Mouse (Mus musculus): ENCODE measurements around the gene Polr2f. TPM values are rescaled to one million over a fixed set of nuclear protein-coding genes. Genes with fewer than 3 reads are reported as not detected.

The Polr2f gene
- polyA plus RNA-seq, 1 experiment from 2014 or later = 463 TPM

GRCm38 (mm10) chr15:79124331-79124875 is 16.4 kb upstream of the Polr2f start:
- no peaks in the 10 kb centered on the region for H3K27me3 ChIP-seq (replicated peaks; ENCODE audit: control insufficient read depth, insufficient read depth, low read length)
- no peaks in the 10 kb centered on the region for H3K9me3 ChIP-seq (ENCODE audit: control insufficient read depth, low read length)
- H3K27ac ChIP-seq (ENCODE audit: low read depth, low read length) = no peak overlapping the region
- WGBS = 78% methylated on average over 10 of the region's 10 CpGs
- no peak overlapping the region for H3K4me3 ChIP-seq (ENCODE audit: low read depth, low read length)
- peaks cover 31% of the 10 kb centered on the region for H3K36me3 ChIP-seq (ENCODE audit: control insufficient read depth, insufficient read depth, low read length)
- no peaks in the 10 kb centered on the region for H3K4me1 ChIP-seq (replicated peaks; ENCODE audit: control insufficient read depth, insufficient read depth, low read length)
- no peak overlapping the region for H3K4me2 ChIP-seq
- DNase-seq (ENCODE audit: low spot score) (no peak), ATAC-seq (replicated peaks; ENCODE audit: low FRiP score) (no peak)
- no peak overlapping the region for H3K9ac ChIP-seq (ENCODE audit: low read depth, low read length)

- DNase-seq (ENCODE audit: low spot score) (no peak), ATAC-seq (replicated peaks; ENCODE audit: low FRiP score) (no peak)
- WGBS = 80% methylated on average over 13 of the region's 13 CpGs
- Histone ChIP-seq H3K4me3 (ENCODE audit: low read depth, low read length) (no peak overlapping the region), H3K4me1 (replicated peaks; ENCODE audit: control insufficient read depth, insufficient read depth, low read length) (no peaks in the 10 kb centered on the region), H3K4me2 (no peak overlapping the region), H3K9ac (ENCODE audit: low read depth, low read length) (no peak overlapping the region), H3K36me3 (ENCODE audit: control insufficient read depth, insufficient read depth, low read length) (peaks cover 31% of the 10 kb centered on the region), H3K27me3 (replicated peaks; ENCODE audit: control insufficient read depth, insufficient read depth, low read length) (no peaks in the 10 kb centered on the region), H3K27ac (ENCODE audit: low read depth, low read length) (no peak overlapping the region), H3K9me3 (ENCODE audit: control insufficient read depth, low read length) (no peaks in the 10 kb centered on the region)
Observed at GRCm38 (mm10) chr15:79126217-79126932, 14.4 kb upstream of the Polr2f start.

- WGBS = 86% methylated on average over 12 of the region's 12 CpGs
- H3K27ac ChIP-seq (ENCODE audit: low read depth, low read length) = no peak overlapping the region
- ATAC-seq (replicated peaks; ENCODE audit: low FRiP score) = no peak
Observed at GRCm38 (mm10) chr15:79127101-79127500, 13.7 kb upstream of the Polr2f start.

GRCm38 (mm10) chr15:79128208-79128607 is 12.6 kb upstream of the Polr2f start:
- no peaks in the 10 kb centered on the region for H3K4me1 ChIP-seq (replicated peaks; ENCODE audit: control insufficient read depth, insufficient read depth, low read length)
- no peak overlapping the region for H3K4me2 ChIP-seq
- 90% methylated on average over 5 of the region's 5 CpGs for WGBS
- H3K27me3 ChIP-seq (replicated peaks; ENCODE audit: control insufficient read depth, insufficient read depth, low read length) = no peaks in the 10 kb centered on the region
- ATAC-seq (replicated peaks; ENCODE audit: low FRiP score) (no peak), DNase-seq (ENCODE audit: low spot score) (no peak)
- H3K27ac ChIP-seq (ENCODE audit: low read depth, low read length) = no peak overlapping the region
- H3K9ac ChIP-seq (ENCODE audit: low read depth, low read length) = no peak overlapping the region
- H3K9me3 ChIP-seq (ENCODE audit: control insufficient read depth, low read length) = no peaks in the 10 kb centered on the region
- peaks cover 35% of the 10 kb centered on the region for H3K36me3 ChIP-seq (ENCODE audit: control insufficient read depth, insufficient read depth, low read length)
- H3K4me3 ChIP-seq (ENCODE audit: low read depth, low read length) = no peak overlapping the region

More at GRCm38 (mm10) chr15:79127101-79127500, 13.7 kb upstream of the Polr2f start:
- Histone ChIP-seq H3K9ac (ENCODE audit: low read depth, low read length) (no peak overlapping the region), H3K4me2 (no peak overlapping the region), H3K4me1 (replicated peaks; ENCODE audit: control insufficient read depth, insufficient read depth, low read length) (no peaks in the 10 kb centered on the region), H3K4me3 (ENCODE audit: low read depth, low read length) (no peak overlapping the region), H3K27me3 (replicated peaks; ENCODE audit: control insufficient read depth, insufficient read depth, low read length) (no peaks in the 10 kb centered on the region), H3K36me3 (ENCODE audit: control insufficient read depth, insufficient read depth, low read length) (peaks cover 33% of the 10 kb centered on the region), H3K9me3 (ENCODE audit: control insufficient read depth, low read length) (no peaks in the 10 kb centered on the region)
- DNase-seq (ENCODE audit: low spot score) = no peak

GRCm38 (mm10) chr15:79129311-79129710 is 11.5 kb upstream of the Polr2f start:
- H3K9ac ChIP-seq (ENCODE audit: low read depth, low read length) = no peak overlapping the region
- ATAC-seq (replicated peaks; ENCODE audit: low FRiP score) (no peak), DNase-seq (ENCODE audit: low spot score) (no peak)
- no peaks in the 10 kb centered on the region for H3K9me3 ChIP-seq (ENCODE audit: control insufficient read depth, low read length)
- no peaks in the 10 kb centered on the region for H3K27me3 ChIP-seq (replicated peaks; ENCODE audit: control insufficient read depth, insufficient read depth, low read length)
- WGBS = 81% methylated on average over 7 of the region's 7 CpGs
- H3K4me2 ChIP-seq = no peak overlapping the region
- peaks cover 32% of the 10 kb centered on the region for H3K36me3 ChIP-seq (ENCODE audit: control insufficient read depth, insufficient read depth, low read length)
- no peaks in the 10 kb centered on the region for H3K4me1 ChIP-seq (replicated peaks; ENCODE audit: control insufficient read depth, insufficient read depth, low read length)
- no peak overlapping the region for H3K4me3 ChIP-seq (ENCODE audit: low read depth, low read length)
- no peak overlapping the region for H3K27ac ChIP-seq (ENCODE audit: low read depth, low read length)

- no peak overlapping the region for H3K4me2 ChIP-seq
- H3K27ac ChIP-seq (ENCODE audit: low read depth, low read length) = no peak overlapping the region
- H3K36me3 ChIP-seq (ENCODE audit: control insufficient read depth, insufficient read depth, low read length) = peaks cover 28% of the 10 kb centered on the region
- no peaks in the 10 kb centered on the region for H3K27me3 ChIP-seq (replicated peaks; ENCODE audit: control insufficient read depth, insufficient read depth, low read length)
- 90% methylated on average over 10 of the region's 10 CpGs for WGBS
- no peak overlapping the region for H3K9ac ChIP-seq (ENCODE audit: low read depth, low read length)
- no peaks in the 10 kb centered on the region for H3K9me3 ChIP-seq (ENCODE audit: control insufficient read depth, low read length)
- DNase-seq (ENCODE audit: low spot score) (no peak), ATAC-seq (replicated peaks; ENCODE audit: low FRiP score) (no peak)
- H3K4me3 ChIP-seq (ENCODE audit: low read depth, low read length) = no peak overlapping the region
- no peaks in the 10 kb centered on the region for H3K4me1 ChIP-seq (replicated peaks; ENCODE audit: control insufficient read depth, insufficient read depth, low read length)
Observed at GRCm38 (mm10) chr15:79130782-79131181, 10.0 kb upstream of the Polr2f start.

- peaks cover 25% of the 10 kb centered on the region for H3K36me3 ChIP-seq (ENCODE audit: control insufficient read depth, insufficient read depth, low read length)
Observed at GRCm38 (mm10) chr15:79131442-79131841, 9.4 kb upstream of the Polr2f start.

GRCm38 (mm10) chr15:79133191-79133661 is 7.6 kb upstream of the Polr2f start:
- 79% methylated on average over 6 of the region's 6 CpGs for WGBS
- no peak for DNase-seq (ENCODE audit: low spot score)

More at GRCm38 (mm10) chr15:79131442-79131841, 9.4 kb upstream of the Polr2f start:
- H3K27ac ChIP-seq (ENCODE audit: low read depth, low read length) = no peak overlapping the region
- ATAC-seq (replicated peaks; ENCODE audit: low FRiP score) (no peak), DNase-seq (ENCODE audit: low spot score) (no peak)
- H3K9ac ChIP-seq (ENCODE audit: low read depth, low read length) = no peak overlapping the region
- no peaks in the 10 kb centered on the region for H3K9me3 ChIP-seq (ENCODE audit: control insufficient read depth, low read length)
- WGBS = 82% methylated on average over 7 of the region's 7 CpGs
- no peak overlapping the region for H3K4me3 ChIP-seq (ENCODE audit: low read depth, low read length)
- H3K27me3 ChIP-seq (replicated peaks; ENCODE audit: control insufficient read depth, insufficient read depth, low read length) = no peaks in the 10 kb centered on the region
- H3K4me1 ChIP-seq (replicated peaks; ENCODE audit: control insufficient read depth, insufficient read depth, low read length) = no peaks in the 10 kb centered on the region
- no peak overlapping the region for H3K4me2 ChIP-seq

More at GRCm38 (mm10) chr15:79133191-79133661, 7.6 kb upstream of the Polr2f start:
- ATAC-seq (replicated peaks; ENCODE audit: low FRiP score) = no peak
- Histone ChIP-seq H3K36me3 (ENCODE audit: control insufficient read depth, insufficient read depth, low read length) (peaks cover 10% of the 10 kb centered on the region), H3K4me2 (no peak overlapping the region), H3K4me3 (ENCODE audit: low read depth, low read length) (no peak overlapping the region), H3K27me3 (replicated peaks; ENCODE audit: control insufficient read depth, insufficient read depth, low read length) (no peaks in the 10 kb centered on the region), H3K9me3 (ENCODE audit: control insufficient read depth, low read length) (no peaks in the 10 kb centered on the region), H3K4me1 (replicated peaks; ENCODE audit: control insufficient read depth, insufficient read depth, low read length) (no peaks in the 10 kb centered on the region), H3K27ac (ENCODE audit: low read depth, low read length) (no peak overlapping the region), H3K9ac (ENCODE audit: low read depth, low read length) (no peak overlapping the region)

Measured in liver, embryonic 11.5 days (tissue).